Mouse (Mus musculus): ENCODE data around the gene Pdzk1.

DNA sequence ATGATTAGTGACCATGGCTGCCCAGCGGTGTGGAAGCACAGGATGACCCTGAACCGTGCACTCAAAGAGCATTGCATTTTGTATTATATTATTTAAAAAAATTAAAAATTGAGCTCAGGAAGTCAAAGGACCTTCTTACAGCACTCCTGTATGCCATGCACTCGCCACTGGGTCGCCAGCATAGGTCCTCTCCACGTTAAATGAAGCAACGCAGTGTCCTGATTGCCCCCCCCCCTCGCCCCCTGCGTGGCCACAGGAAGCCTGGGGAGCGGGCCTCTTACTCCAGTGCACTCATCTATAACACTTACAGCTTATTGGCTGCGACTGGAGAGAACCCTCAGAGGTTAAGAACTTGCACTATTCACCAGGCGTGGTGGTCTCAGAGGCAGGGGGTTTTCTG is 3.8 kb upstream of the Pdzk1 start:
- TF ChIP-seq CTCF (IDR thresholded peaks at IDR 0.05; ENCODE audit: borderline replicate concordance, insufficient read depth, low read length), result no peak
- no peak for TF ChIP-seq POLR2A (IDR thresholded peaks at IDR 0.05; ENCODE audit: low read depth, low read length)

Data from embryonic fibroblast, embryonic 13.5 days (primary cell).